Mouse (Mus musculus): ENCODE measurements around the gene Samhd1. TPM values are rescaled to one million over a fixed set of nuclear protein-coding genes. Genes with fewer than 3 reads are reported as not detected.
A peak's percentile ranks its signal among the peaks of the same experiment; 100 is the strongest.

Gene Samhd1
- polyA plus RNA-seq, 1 experiment: 83.7 TPM

- TF ChIP-seq POLR2A (IDR thresholded peaks at IDR 0.05; ENCODE audit: low read depth, low read length) (no peak), CTCF (IDR thresholded peaks at IDR 0.05; ENCODE audit: borderline replicate concordance, insufficient read depth, low read length) (no peak)
- Histone ChIP-seq H3K4me1 (ENCODE audit: control insufficient read depth, insufficient read depth, low read length) (peaks cover 3% of the 10 kb centered on the region; the same call in 1 of the 2 replicates), H3K4me3 (ENCODE audit: insufficient read depth, low read length) (no peak overlapping the region), H3K27ac (ENCODE audit: insufficient read depth, low read length) (no peak overlapping the region)
Measured at GRCm38 (mm10) chr2:157164101-157164500, 29.0 kb upstream of the Samhd1 start.

- no peak overlapping the region for H3K4me3 ChIP-seq (ENCODE audit: insufficient read depth, low read length)
- no peaks in the 10 kb centered on the region for H3K4me1 ChIP-seq (ENCODE audit: control insufficient read depth, insufficient read depth, low read length)
- TF ChIP-seq POLR2A (IDR thresholded peaks at IDR 0.05; ENCODE audit: low read depth, low read length) (no peak), CTCF (IDR thresholded peaks at IDR 0.05; ENCODE audit: borderline replicate concordance, insufficient read depth, low read length) (no peak)
Measured at GRCm38 (mm10) chr2:157156079-157156478, 21.0 kb upstream of the Samhd1 start.

GRCm38 (mm10) chr2:157153235-157153634, 18.2 kb upstream of the Samhd1 start:
- Histone ChIP-seq H3K27ac (ENCODE audit: insufficient read depth, low read length) (no peak overlapping the region), H3K4me3 (ENCODE audit: insufficient read depth, low read length) (no peak overlapping the region), H3K4me1 (ENCODE audit: control insufficient read depth, insufficient read depth, low read length) (peaks cover 2% of the 10 kb centered on the region; the same call in 1 of the 2 replicates)
- TF ChIP-seq CTCF (IDR thresholded peaks at IDR 0.05; ENCODE audit: borderline replicate concordance, insufficient read depth, low read length) (no peak), POLR2A (IDR thresholded peaks at IDR 0.05; ENCODE audit: low read depth, low read length) (no peak)

More at GRCm38 (mm10) chr2:157156079-157156478, 21.0 kb upstream of the Samhd1 start:
- H3K27ac ChIP-seq (ENCODE audit: insufficient read depth, low read length): no peak overlapping the region

GRCm38 (mm10) chr2:157148417-157148816, 13.4 kb upstream of the Samhd1 start:
- Histone ChIP-seq H3K4me1 (ENCODE audit: control insufficient read depth, insufficient read depth, low read length) (peaks cover 2% of the 10 kb centered on the region; the same call in 1 of the 2 replicates), H3K4me3 (ENCODE audit: insufficient read depth, low read length) (no peak overlapping the region), H3K27ac (ENCODE audit: insufficient read depth, low read length) (0 out of 2 replicates have a peak overlapping the region, but pooled peaks have one; percentile 23)
- TF ChIP-seq CTCF (IDR thresholded peaks at IDR 0.05; ENCODE audit: borderline replicate concordance, insufficient read depth, low read length) (no peak), POLR2A (IDR thresholded peaks at IDR 0.05; ENCODE audit: low read depth, low read length) (no peak)

GRCm38 (mm10) chr2:157147397-157148020, 12.4 kb upstream of the Samhd1 start:
- Histone ChIP-seq H3K4me1 (ENCODE audit: control insufficient read depth, insufficient read depth, low read length) (peaks cover 2% of the 10 kb centered on the region; the same call in 1 of the 2 replicates), H3K4me3 (ENCODE audit: insufficient read depth, low read length) (no peak overlapping the region), H3K27ac (ENCODE audit: insufficient read depth, low read length) (peak overlapping the region; percentile 23; the same call in 1 of the 2 replicates)
- TF ChIP-seq POLR2A (IDR thresholded peaks at IDR 0.05; ENCODE audit: low read depth, low read length) (no peak), CTCF (IDR thresholded peaks at IDR 0.05; ENCODE audit: borderline replicate concordance, insufficient read depth, low read length) (no peak)

- H3K4me1 ChIP-seq (ENCODE audit: control insufficient read depth, insufficient read depth, low read length): peaks cover 2% of the 10 kb centered on the region; the same call in 1 of the 2 replicates
- H3K27ac ChIP-seq (ENCODE audit: insufficient read depth, low read length): no peak overlapping the region
- H3K4me3 ChIP-seq (ENCODE audit: insufficient read depth, low read length): no peak overlapping the region
- TF ChIP-seq POLR2A (IDR thresholded peaks at IDR 0.05; ENCODE audit: low read depth, low read length) (no peak), CTCF (IDR thresholded peaks at IDR 0.05; ENCODE audit: borderline replicate concordance, insufficient read depth, low read length) (no peak)
Measured at GRCm38 (mm10) chr2:157145173-157145572, 10.1 kb upstream of the Samhd1 start.

GRCm38 (mm10) chr2:157144132-157144531, 9.1 kb upstream of the Samhd1 start:
- no peak overlapping the region for H3K27ac ChIP-seq (ENCODE audit: insufficient read depth, low read length)
- TF ChIP-seq POLR2A (IDR thresholded peaks at IDR 0.05; ENCODE audit: low read depth, low read length): no peak
- TF ChIP-seq CTCF (IDR thresholded peaks at IDR 0.05; ENCODE audit: borderline replicate concordance, insufficient read depth, low read length): no peak
- H3K4me3 ChIP-seq (ENCODE audit: insufficient read depth, low read length): no peak overlapping the region
- peaks cover 2% of the 10 kb centered on the region; the same call in 1 of the 2 replicates for H3K4me1 ChIP-seq (ENCODE audit: control insufficient read depth, insufficient read depth, low read length)

- H3K4me3 ChIP-seq (ENCODE audit: insufficient read depth, low read length): no peak overlapping the region
- H3K27ac ChIP-seq (ENCODE audit: insufficient read depth, low read length): no peak overlapping the region
- TF ChIP-seq POLR2A (IDR thresholded peaks at IDR 0.05; ENCODE audit: low read depth, low read length) (no peak), CTCF (IDR thresholded peaks at IDR 0.05; ENCODE audit: borderline replicate concordance, insufficient read depth, low read length) (no peak)
- no peaks in the 10 kb centered on the region for H3K4me1 ChIP-seq (ENCODE audit: control insufficient read depth, insufficient read depth, low read length)
Measured at GRCm38 (mm10) chr2:157141962-157142361, 6.9 kb upstream of the Samhd1 start.

GRCm38 (mm10) chr2:157139251-157139802, 4.3 kb upstream of the Samhd1 start:
- no peaks in the 10 kb centered on the region for H3K4me1 ChIP-seq (ENCODE audit: control insufficient read depth, insufficient read depth, low read length)
- H3K4me3 ChIP-seq (ENCODE audit: insufficient read depth, low read length): no peak overlapping the region
- no peak for TF ChIP-seq CTCF (IDR thresholded peaks at IDR 0.05; ENCODE audit: borderline replicate concordance, insufficient read depth, low read length)
- TF ChIP-seq POLR2A (IDR thresholded peaks at IDR 0.05; ENCODE audit: low read depth, low read length): no peak
- H3K27ac ChIP-seq (ENCODE audit: insufficient read depth, low read length): no peak overlapping the region

- TF ChIP-seq POLR2A (IDR thresholded peaks at IDR 0.05; ENCODE audit: low read depth, low read length) (no peak), CTCF (IDR thresholded peaks at IDR 0.05; ENCODE audit: borderline replicate concordance, insufficient read depth, low read length) (no peak)
- Histone ChIP-seq H3K4me3 (ENCODE audit: insufficient read depth, low read length) (no peak overlapping the region), H3K4me1 (ENCODE audit: control insufficient read depth, insufficient read depth, low read length) (no peaks in the 10 kb centered on the region), H3K27ac (ENCODE audit: insufficient read depth, low read length) (no peak overlapping the region)
Measured at GRCm38 (mm10) chr2:157138808-157139207, 3.7 kb upstream of the Samhd1 start.
